Mouse (Mus musculus) gastrocnemius, postnatal 36 days (tissue): Measurements from ENCODE around the gene Ttc36. TPM values are rescaled to one million over a fixed set of nuclear protein-coding genes. Genes with fewer than 3 reads are reported as not detected.
"Not testable (repeated sequence)": the region's sequence is repeated elsewhere in the genome, so short reads cannot be mapped to it uniquely, and the experiment has no call there.

Experiments used
- DNase-seq, 2 experiments: peaks; one replicate each; pipeline ENCODE4 v3.0.0; 2022
- intact Hi-C: fragments of 180-260 bp; cut with DNase I; formaldehyde crosslinking; loops from one replicate; pipeline ENCODE4 v1.15.1; 2025
- total RNA-seq, 2 experiments: library from RNA; stranded (reverse); gene quantifications; 2 replicates each; pipeline ENCODE4 v1.2.3; 2021

Gene Ttc36
- total RNA-seq, 2 experiments from 2014 or later = not detected

DNA sequence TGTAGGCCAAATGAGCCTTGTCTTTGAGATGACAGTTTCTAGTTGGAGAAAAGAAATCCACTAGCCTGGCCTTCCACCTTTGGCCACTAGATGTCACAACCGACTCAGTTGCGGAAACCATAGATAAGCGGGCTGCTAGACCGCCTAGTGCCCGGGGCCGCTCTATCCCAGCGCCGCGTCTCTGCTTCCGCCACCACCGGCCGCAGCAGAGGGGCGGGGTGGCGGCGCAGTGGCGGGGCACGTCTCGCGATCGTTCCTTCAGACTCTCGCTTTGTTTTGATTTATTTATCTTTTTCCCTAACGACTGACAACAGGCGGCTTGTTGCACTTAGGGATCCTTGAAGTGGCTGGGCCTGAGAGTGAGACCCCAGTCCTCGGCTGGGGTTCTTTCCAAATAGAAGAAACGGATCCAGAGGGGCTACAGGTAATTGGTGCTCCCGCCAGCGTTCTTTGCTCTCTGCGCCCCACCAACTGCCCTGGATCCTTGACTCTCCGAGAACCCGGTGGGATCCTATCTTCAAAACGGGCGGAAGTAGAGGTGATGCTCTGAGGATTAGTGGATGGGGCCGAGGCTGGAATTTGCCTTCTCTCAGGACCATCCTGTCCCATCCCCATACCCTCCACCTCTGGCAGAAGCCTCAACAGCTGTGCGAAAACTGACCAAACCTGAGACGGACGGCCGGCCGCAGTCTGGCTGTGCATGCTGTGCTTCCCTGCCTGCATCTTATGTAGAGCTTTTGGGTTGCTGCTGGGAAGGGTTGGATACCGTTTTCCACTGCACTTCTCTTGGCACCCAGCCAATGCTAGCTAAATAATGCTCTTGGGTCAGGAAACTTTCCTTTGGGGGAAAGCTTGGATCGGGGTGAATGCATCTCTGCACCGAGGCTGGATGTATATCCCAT is 29.9 kb downstream of the Ttc36 start:
- peak; percentile 88 to 89 for DNase-seq
- intact Hi-C loops = no loop called here

DNA sequence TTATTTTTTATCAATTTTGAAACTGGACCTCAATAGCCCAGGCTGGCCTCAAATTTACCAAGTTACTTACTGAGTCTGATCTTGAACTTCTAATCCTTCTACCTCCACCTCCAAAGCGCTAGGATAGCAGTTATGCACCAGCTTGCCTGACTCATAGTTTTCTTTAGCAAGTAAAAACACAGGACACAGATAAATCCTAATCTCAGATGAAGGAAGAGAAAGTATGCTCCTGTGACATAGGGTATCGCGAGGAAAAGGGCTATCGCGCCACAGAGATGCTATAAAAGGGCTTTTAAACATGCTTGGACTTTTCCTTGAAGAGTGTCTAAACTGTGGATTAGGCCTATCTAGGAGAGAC is 30.5 kb downstream of the Ttc36 start:
- intact Hi-C loops = no loop called here
- DNase-seq = no peak

- intact Hi-C loops = no loop called here
- no peak for DNase-seq
These were observed 31.5 kb downstream of the Ttc36 start for GRCm38 (mm10) chr9:44771376-44771775.

DNA sequence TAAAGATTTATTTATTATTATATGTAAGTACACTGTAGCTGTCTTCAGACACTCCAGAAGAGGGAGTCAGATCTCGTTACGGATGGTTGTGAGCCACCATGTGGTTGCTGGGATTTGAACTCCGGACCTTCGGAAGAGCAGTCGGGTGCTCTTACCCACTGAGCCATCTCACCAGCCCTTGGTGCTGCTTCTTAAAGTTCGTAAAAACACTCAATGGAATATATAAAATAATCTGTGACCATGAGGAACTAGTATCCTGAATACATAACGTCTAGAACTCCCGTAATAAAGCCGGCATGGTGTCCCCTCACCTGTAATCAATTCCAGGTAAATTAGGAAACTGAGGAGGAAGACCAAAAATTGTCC is 34.9 kb downstream of the Ttc36 start:
- intact Hi-C loops, DNase-seq: not testable (repeated sequence)

DNA sequence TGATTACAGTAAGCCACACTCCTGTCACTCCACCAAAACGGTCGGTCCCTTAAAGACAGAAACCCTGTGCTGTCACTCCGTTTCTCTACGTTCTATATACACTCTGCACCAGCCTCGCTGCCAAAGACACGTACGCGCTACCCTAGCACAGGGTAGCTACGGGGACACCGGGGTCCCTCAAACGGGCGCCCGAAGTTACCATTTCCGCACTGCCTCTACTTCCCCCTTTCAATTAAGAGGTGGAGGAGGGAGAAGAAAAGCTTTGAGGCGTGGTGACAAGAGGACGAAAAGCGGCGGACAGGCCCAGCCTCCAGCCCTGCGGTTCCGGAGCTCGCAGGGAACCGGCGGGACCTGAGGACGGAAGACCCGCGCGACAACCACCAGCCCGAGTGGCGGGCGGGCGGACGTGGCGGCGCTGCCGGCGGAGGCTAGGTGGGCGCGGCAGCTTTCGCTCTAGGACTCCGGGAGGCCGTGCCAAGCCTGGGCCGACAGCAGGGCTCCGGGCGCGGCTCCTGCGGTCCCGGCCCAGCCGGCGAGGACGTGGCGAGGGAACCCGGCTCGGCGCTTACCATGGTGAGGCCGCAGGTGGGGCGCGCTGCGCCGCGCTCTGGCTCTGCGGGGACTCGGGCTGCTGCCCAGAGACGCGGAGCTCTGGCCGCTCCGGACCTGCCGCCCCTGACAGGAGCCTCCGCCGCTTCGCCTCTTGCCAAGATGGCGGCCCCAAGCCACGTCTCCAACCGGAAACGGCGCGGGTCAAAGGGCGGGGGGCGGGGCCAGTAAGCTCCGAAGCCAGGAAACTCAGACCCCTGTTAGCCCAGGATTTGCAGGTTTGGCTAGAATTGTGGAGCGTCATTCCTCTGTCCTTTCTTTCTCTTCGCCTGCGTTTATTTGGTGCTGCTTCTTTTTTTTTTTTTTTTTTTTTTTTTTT is 35.5 kb downstream of the Ttc36 start, which contains the start of the genes Arcn1 and Ift46:
TSS of gene Arcn1 (minus strand) at position 745 of the 928 bp plus-strand sequence.
TSS of gene Ift46 (plus strand) at position 808 of the 928 bp plus-strand sequence.
- DNase-seq = peak; percentile 75 to 85
- intact Hi-C loops = no loop called here

- DNase-seq = no peak
- intact Hi-C loops = no loop called here
These were observed 42.0 kb downstream of the Ttc36 start for GRCm38 (mm10) chr9:44760873-44761272.

Other genes with a start within 250 kb of the Ttc36 start
- gene Cxcr5, start 241.2 kb downstream of the Ttc36 start, total RNA-seq = not detected
- 10 to 100 TPM; 57.4 to 60.7 TPM for gene Ddx6, start 198.2 kb downstream of the Ttc36 start, total RNA-seq
- gene Treh, start 129.8 kb downstream of the Ttc36 start, total RNA-seq = not detected
- 10 to 100 TPM; 33.5 to 33.9 TPM for gene Phldb1, start 67.9 kb downstream of the Ttc36 start, total RNA-seq
- 10 to 100 TPM; 62.6 to 73.4 TPM for gene Arcn1, start 35.2 kb downstream of the Ttc36 start, total RNA-seq
- 10 to 100 TPM; 21.4 to 28.2 TPM for gene Ift46, start 35.2 kb downstream of the Ttc36 start, total RNA-seq
- gene Tmem25, start 3.8 kb downstream of the Ttc36 start, total RNA-seq = 1 to 10 TPM; 6.1 to 6.2 TPM
- 10 to 100 TPM; 12.5 to 12.8 TPM for gene Kmt2a, start 78.2 kb upstream of the Ttc36 start, total RNA-seq
- gene Atp5l, start 117.7 kb upstream of the Ttc36 start, total RNA-seq = 100 to 1,000 TPM; 659 to 699 TPM
- gene Ube4a, start 162.5 kb upstream of the Ttc36 start, total RNA-seq = 10 to 100 TPM; 28.9 to 39.4 TPM
- 1 to 10 TPM in 1 of 2 experiments, not detected in 1; 1.7 TPM for gene Cd3g, start 177.4 kb upstream of the Ttc36 start, total RNA-seq
- 1 to 10 TPM in 1 of 2 experiments, not detected in 1; 1.3 TPM for gene Cd3d, start 178.7 kb upstream of the Ttc36 start, total RNA-seq
- 1 to 10 TPM in 1 of 2 experiments, not detected in 1; 2.5 TPM for gene Cd3e, start 206.6 kb upstream of the Ttc36 start, total RNA-seq
- under 1 TPM; 0.30 to 0.33 TPM for gene Mpzl2, start 236.7 kb upstream of the Ttc36 start, total RNA-seq